Mouse (Mus musculus) monocyte, adult 5-6 weeks (primary cell): ENCODE data around the gene Pus1. TPM values are rescaled to one million over a fixed set of nuclear protein-coding genes. Genes with fewer than 3 reads are reported as not detected.
A peak's percentile ranks its signal among the peaks of the same experiment; 100 is the strongest.
"Not testable (repeated sequence)": the region's sequence is repeated elsewhere in the genome, so short reads cannot be mapped to it uniquely, and the experiment has no call there.

Experiments used
- ATAC-seq: fragments of 153-309, 156-312 bp; replicated peaks from 2 replicates; pipeline ENCODE4 v1.8.0; 2017; ENCODE audit warnings: mild to moderate bottlenecking; ENCODE audit not compliant: low TSS enrichment, insufficient number of reproducible peaks, severe bottlenecking, poor library complexity, low FRiP score
- total RNA-seq: library from RNA; stranded (forward); fragments of 200-1000, 200-491, 200-594 nt; gene quantifications from 3 replicates; pipeline ENCODE4 v1.2.3, GENCODE M21; 2017

The Pus1 gene
- total RNA-seq, 1 experiment from 2014 or later = 28.8 TPM

DNA sequence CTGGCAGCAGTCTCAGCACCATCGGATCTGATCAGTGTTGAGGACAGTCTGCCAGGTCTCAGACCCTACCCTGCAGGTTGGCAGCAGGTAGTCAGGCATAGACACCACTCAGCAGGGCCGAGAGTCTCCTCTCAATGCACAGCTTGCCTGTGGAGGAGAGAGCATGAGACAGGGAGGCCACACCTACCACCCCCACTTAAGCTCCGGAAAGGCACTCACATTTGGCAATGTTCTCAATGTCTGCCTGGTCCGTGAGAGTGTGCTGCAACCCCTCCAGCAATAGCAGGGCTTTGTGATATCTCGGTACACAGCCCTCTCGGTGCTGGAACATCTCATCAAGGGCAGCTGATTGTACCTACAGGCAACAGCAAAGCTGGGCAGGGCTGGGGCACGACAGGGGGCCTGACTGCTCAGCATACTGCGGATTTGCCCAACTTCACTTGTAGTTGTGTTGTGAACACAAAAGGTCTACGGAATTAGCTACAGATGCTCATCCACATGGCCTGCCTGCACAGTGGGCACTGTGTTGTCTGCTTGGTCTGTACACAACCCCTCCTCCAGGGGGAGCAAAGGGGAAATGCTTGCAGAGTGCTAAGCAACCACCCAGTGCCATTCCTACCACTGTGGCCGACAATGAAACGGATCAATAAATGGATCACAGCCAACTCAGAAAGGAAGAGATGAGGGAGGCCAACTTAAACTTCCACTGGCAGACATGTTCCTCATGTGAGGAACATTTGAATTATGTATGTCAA lies 5.8 kb upstream of the Pus1 start:
- no peak for ATAC-seq

DNA sequence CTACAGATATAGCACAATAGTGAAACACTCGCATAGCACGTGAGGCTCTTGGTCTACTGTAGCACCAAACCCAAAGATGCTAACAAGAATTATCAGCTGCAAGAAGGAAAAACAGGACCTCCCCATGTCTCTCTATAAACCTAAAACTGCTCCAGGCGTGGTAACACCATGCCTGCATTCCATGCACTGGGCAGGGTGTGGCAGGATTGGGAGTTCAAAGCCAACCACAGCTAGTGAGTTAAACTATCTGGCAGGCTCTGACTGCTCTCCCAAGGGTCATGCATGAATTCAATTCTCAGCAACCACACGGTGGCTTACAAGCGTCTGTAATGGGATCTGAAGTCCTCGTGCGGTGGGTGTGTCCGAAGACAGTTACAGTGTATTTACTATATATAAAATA lies 2.7 kb upstream of the Pus1 start:
- ATAC-seq = no peak

DNA sequence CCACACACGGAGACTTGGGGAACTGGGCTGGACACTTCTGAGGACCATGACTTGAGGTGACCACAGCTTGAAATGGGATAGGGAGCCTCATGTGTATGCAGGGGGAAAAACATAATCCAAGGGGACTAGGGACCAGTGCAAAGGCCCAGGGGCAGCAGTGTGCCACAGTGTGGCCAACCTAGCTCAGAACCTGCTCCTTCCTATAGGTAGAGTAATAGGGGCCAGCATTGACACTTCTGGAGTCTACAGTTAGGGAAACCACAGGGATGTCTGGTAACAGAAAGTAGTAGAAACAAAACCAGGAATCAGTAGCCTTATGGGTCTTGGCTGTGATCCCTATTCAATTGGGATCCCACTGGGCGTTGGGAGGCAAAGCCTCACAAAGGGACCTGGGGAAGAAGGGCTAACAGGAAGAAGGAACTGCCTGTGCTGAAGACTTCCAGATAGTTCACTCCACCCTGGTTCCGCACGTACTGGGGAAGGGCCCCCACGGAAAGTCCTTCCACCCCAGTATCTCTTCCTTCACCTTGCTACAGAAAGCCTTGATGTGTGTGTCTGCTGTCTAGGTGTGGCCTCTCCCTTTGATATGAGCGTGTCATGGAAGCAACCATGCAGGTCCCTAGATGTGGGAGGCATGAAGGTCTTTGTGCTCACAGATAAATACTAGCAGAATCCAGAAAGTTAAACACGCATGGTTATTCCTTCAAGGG lies 1.2 kb upstream of the Pus1 start:
- ATAC-seq = no peak

DNA sequence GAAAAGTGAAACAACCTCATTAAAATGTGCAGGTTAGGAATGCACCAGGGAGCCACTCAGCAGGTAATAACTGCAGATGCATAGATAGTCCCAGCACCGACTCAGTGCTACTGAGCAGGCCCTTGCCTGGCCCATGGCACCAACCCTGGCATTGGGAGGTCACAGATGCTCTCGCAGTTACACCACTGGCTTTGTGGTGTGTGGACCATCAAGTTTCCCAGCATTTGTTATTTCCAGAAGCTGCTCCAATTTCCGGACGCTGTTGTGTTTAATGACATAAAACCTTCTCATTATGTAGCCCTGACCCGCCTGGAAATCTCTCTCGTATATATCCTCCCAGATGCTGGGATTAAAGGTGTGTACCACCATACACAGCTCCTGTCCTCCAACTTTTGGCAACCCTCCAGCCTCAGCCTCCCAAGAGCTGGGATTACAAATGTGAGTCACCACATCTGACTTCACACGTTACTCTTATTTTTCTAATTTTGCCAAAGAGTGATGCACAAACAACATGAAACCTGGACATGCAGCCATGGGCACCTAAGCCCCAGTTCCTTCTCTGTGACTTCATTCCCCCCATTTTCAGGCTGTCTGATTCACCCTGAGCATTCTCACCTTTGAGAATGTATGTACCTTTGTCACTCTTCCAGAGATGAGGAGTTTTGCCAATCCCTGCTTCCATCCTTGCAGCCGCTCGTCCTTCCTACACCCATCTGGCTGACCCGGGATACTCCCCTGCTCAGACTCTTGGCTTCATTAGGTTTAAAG lies 486 bp upstream of the Pus1 start:
- no peak; the same call in 1 of the 2 replicates for ATAC-seq

DNA sequence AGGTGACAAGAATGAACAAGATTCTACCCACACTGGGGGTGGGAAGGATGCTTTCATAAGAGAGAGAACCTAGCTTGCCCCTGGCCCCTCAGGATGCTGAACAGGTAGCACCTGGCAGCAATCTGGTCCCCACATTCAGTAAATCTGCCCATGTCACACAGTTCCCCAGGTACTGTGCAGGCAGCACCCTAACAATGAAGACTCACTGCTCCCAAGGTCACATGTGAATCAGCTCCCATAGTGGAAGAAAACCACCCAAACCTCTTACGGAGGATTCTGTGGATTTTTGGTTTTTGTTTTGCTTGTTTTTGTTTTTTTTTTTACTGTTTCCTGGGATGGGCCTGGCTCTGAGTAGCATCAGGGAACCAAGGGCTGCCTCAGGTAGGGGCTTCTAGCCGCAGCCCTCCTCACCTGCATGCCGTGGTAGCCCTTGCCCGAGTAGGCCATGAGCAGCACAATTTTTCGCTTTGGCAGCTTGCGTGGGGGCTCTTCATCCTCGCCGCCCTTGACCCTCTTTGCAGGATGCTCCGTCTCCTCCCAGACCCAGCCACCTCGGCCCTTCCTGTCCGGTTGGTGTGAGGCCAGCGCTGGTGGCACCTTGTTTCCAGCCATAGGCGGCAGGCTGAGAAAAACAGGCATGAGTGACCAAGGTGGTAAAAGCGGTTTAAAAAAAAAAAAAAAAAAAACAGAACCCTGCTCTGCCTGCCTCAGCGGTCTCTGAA lies 1.0 kb downstream of the Pus1 start:
- no peak for ATAC-seq

DNA sequence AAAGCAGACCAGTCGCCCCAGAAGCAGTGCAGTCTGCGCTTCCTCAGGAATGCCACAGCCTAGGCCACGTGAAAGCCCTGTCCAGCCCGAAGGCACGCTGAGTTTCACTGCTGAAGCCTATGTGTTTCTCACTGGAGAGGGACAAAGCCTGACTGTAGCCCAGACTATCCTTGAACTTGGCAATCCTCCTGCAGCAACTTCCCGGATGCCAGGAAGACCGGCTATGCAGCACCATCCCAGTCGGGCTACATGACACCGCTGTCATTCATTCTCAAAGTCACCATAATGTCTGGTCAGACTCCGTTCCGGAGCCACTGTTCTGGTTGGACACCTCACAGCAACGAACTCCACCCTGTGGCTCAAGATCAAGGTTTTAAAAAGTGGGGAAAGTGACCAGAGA lies 2.2 kb downstream of the Pus1 start:
- no peak for ATAC-seq

DNA sequence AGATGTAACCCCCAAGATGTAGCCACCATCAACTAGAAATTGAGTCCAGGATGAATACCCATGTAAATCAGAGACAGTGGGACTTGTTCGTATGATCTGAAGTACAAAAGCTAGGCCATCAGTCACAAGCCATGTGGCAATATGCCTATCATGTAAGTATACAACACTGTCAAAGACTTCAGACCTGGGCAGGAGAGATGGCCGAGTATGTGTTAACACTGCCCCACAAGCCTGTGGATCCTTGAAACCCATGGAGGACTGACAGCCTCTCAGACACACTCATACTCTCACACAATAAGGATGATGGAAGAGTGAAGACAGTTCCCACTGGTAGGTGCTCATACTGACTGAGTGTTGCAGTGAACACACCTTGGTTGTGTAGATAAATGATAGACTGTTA lies 4.3 kb downstream of the Pus1 start:
- ATAC-seq = no peak

DNA sequence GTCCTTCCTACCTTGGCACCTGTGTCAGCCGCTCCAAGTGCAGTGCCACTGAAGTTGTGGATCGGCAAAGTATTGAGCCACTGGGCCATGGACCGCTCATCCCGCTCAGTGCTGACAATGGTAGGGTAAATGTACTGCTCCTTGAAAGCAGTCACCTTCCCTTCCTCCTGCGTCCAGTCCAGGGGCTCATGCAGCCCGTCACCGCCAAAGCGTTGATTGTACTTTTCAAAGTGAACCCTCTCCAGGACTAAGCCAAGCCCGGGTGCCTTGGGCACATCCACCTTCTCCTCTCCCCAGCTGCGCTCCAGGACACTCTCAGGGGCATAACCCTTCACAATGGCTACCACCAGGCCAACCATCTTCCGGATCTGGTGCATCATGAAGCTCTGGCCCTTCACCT lies 5.9 kb downstream of the Pus1 start:
- ATAC-seq = no peak

DNA sequence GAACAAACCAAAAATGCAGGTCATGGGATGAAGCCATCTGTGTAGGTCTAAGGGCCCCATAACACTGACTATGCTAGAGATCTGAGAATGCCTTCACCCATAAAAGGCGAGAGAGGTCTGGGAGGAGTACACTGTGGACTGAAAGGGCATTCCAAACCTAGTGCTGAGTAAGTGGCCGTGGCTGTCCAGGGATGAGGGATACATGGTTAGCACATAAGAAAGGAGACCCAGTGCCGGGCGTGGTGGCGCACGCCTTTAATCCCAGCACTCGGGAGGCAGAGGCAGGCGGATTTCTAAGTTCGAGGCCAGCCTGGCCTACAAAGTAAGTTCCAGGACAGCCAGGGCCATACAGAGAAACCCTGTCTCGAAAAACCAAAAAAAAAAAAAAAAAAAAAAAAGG lies 7.5 kb downstream of the Pus1 start:
- ATAC-seq = not testable (repeated sequence)

DNA sequence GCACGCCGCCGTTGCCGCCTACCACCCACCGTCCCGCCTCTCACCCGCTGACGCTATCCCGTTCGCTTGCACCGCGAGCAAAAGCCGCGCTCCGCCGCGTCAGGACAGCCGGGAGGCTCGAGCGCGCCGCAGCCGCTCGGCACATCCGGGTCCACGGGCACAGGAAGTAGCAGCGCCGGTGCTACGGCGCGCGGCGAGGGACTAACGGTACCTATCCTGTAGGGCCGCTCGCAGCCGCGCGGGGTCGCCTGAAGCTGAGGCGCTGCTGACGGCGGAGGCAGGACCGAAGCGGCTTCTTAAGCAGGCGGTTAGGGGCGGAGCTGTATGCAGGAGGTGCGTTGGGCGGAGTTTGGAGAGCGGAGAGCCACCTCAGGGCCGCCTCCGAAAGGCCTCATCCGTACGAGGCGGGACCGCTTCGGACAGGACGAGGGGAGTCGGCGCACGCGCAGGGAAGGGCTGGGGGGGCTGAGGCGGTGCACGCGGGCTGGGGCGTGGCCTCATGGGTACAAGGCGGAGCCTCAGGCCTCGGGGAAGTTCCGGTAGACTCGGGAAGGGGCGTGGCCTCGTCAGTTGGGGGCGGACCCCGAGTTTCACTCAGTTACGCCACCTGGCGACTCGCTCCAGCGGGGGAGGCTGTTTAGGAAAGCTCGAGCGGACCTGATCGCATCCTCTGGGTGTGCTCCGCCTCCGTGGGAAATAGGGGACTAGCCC lies 9.9 kb downstream of the Pus1 start, which contains the start of gene Ep400:
Gene Ep400 (minus strand): TSS at position 270 of the 711 bp plus-strand sequence.
- ATAC-seq = peak; percentile 91

DNA sequence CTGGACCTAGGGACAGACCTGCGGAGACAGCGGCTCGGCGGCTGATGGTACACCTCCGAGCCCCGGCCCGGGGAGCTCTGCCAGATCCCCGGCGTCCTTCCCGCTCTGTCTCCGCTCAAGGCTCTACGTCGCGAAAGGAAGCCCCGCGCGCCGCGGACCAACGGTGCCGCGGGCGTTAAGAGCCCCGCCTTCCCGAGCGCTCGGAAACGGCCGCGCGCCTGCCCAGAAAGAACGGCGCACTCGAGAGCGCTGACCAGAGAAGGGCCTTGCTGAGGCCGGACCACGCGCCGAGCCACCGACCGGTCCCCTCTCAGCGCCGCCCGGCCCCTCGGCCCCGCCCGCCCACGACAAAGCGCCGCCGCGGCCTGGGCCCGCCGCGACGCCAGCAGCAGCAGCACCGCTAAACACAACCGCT lies 10.4 kb downstream of the Pus1 start:
- no peak for ATAC-seq

DNA sequence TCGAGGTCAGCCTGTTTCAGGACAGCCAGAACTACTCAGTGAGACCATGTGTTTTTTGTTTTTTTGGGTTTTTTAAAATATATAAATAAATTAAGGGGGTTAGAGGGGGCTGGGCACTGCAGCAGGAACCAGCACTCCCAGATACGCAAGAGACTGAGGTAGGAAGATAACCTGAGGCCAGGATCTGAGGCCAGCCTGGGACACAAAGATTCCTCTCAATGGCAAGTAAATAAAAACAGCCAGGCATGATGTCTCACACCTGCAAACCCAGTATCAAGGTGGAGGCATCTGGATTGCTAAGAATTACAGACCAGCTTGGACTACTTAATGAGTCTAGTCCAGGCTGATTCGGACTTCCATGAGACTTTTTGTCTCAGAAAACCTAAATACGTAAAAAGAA lies 11.2 kb downstream of the Pus1 start:
- ATAC-seq = no peak

DNA sequence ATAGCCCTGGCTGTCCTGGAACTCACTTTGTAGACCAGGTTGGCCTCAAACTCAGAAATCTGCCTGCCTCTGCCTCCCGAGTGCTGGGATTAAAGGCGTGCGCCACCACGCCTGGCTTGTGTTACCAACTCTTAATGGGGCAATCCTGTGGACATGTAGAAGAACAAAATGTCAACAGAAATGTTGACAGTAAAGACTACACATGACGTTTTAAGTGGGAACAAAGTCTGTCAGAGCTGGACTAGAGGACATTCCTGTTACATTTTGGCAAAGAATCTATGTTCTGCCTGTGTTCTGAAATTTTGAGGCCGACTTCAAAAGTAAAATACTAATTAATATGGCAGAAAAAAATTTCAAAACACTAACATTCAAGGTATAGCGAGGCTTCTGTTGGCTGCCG lies 16.6 kb downstream of the Pus1 start:
- no peak for ATAC-seq

DNA sequence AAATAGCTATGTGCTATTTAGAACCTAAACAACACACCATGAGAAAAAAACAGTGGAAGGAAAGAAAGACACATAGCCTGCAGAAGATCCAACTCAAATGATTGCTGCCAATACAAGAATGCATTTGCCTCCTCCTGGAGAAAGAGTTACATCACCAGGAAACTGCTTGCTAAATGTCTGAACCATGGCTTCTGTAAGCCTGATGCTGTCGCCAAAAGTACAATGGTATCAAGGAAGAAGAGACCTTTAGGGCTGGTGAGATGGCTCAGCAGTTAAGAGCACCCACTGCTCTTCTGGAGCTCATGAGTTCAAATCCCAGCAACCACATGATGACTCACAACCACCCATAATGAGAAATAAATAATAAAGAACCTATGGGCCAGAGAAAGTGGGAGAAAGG lies 35.4 kb downstream of the Pus1 start:
- no peak for ATAC-seq

DNA sequence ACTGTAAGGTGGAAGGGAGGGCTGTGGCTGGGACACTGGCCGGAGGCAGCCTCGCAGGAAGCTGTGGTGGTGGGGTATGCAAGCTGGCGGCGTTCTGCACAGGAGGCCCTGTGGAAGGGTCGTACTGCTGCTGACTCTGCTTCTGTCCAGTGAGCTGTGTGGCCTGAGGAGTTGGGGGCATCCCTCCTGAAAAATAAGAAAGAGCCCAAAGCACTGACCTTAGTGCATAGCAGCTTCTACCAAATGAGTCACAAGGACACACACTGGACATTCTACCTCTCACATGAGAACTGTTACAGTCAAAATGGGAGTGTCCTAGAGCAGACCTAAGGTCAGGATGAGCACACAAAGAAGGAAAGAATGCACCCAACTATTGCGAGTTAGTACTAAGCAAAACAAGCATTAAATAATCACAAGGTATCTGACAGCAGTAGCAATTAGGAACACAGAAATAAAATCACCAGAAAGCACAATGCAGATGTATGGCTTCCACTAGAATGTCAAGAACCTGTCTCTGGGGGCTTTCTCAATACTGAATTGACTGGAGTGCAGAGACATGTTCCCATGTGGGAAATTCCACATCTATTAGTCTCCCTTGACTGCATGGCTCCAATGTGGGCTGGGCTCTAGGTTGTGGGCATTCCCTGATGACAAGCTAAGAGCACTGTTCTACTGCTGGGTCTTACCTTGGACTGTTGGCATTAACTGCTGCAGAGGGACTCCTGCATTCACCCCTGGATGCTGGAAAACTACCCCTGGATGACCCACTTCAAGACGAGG lies 40.8 kb downstream of the Pus1 start:
- no peak for ATAC-seq

DNA sequence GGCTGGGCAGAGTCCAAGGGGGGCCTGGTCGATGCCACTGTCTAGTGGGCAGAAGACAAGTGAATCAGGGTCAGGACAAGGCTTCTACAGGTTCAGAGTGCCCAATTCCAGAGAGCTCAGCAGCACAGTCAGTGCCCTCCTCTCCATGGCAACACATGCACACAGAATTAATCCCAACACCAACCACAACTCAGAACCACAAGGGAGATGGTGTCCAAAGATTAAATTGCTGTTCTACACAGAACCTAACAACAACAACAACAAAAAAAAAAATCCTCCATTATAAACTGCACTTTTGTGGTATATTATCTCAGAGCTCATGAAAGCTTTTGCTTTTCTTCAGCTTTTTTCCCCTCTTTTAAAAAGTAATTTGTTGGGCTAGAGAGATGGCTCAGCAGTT lies 44.9 kb downstream of the Pus1 start:
- no peak for ATAC-seq

DNA sequence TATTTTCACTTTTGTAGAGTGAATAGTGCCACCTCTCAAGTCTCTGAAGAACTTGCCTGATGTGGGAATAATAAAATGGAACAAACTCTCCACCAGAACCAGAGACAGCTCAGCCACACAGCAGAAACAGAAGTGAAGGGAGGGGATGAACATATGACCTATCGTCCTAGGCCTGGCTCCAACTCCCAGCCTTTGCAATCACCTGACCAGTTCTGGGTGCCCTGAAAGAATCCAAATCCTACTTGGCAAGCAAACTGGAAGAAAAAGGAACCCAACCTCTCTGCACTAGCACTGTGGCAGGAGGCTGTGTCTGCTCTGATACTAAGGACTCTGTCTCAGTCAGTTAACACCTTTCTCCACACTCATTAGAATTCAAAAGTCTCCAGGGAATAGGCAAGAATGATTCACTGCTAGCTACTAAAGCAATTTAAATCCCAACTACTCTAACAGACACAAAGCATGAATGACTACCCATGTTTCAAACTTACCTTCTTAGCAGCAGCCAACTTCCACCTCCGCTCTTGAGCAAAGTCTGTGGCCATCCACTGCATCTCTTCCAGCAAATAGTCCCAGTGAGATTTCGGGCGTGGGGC lies 47.1 kb downstream of the Pus1 start:
- ATAC-seq = no peak
